8 mouse cellular contexts compared by ENCODE assay signal in the genomic region with DNA sequence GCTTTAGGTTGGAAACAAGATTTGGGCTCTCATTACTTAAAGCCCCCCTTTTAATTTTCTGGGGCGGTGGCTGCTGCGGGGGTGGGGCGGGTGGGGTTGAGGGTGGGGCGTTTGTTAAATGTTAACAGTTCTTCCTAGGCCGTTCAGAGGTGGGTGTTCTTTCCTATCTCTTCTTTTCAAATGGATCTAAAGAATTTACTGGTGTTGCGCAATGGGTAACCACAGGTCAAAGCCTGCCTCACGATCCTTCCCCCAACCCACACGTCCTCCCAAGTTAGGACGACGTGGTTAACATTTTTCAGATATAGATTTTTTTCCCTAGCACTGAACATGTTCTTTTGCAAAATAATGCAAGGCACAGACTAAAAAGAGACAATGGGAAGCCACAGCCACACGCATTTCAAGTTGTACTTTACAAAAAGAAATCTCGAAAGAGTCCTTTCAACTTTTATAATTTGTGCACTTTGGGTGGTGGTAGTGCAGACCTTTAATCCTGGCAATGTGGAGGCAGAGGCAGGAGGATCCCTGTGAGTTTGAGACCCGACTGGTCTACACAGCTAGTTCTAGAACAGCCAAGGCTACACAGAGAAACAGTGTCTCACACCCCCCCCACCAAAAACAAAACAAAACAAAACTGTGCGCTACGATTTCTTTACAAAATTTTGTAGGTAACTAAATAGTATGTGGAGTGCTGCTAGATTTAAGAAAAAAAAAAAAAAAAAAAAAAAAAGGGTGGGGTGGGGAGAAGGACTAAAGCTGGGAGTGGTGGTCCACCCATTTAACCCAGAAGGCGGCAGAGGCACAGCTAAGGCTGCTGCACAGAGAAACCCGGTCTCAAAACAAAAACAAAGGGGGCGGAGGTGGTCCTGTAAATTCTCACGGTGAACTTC. TPM values are rescaled to one million over a fixed set of nuclear protein-coding genes. Genes with fewer than 3 reads are reported as not detected.
DNase-seq lines count a peak whose midpoint lies in the region; ATAC-seq and TF ChIP-seq lines count a peak whose summit lies in the region.

No protein-coding gene starts in this region.

- peak overlapping the region; percentile 71 for H3K4me2 ChIP-seq in heart, embryonic 12.5 days
- peak overlapping the region; percentile 84 for H3K4me2 ChIP-seq in hindbrain, embryonic 11.5 days (replicated peaks; ENCODE audit: low read depth, low read length)

- no peak for DNase-seq in heart, postnatal 10 days
- peak; percentile 86 for DNase-seq in MEL (ENCODE audit: low read depth, low spot score)
- no peak for DNase-seq in hindbrain, embryonic 11.5 days (ENCODE audit: low spot score)
- no peak for DNase-seq in cerebellum, adult 11-12 months
- no peak for DNase-seq in right cerebral cortex, postnatal 4 days
- DNase-seq in layer of hippocampus, adult 18-20 months (ENCODE audit: low spot score in 2 of 2): no peak

- intact Hi-C loops in heart, postnatal 10 days (cut with DNase I): no loop called here

- TF ChIP-seq RAD21 in MEL (IDR thresholded peaks at IDR 0.05; ENCODE audit: low read depth, low read length): no peak

- H3K27ac ChIP-seq in heart, embryonic 12.5 days (ENCODE audit: poor library complexity, severe bottlenecking): no peak overlapping the region; the same call in 1 of the 2 replicates
- H3K27ac ChIP-seq in MEL (ENCODE audit: control insufficient read depth, low read depth, low read length): peak overlapping the region; percentile 100
- no peak overlapping the region for H3K27ac ChIP-seq in hindbrain, embryonic 11.5 days (ENCODE audit: low read depth, low read length)

- H3K4me3 ChIP-seq in heart, embryonic 12.5 days: peak overlapping the region; percentile 86
- peak overlapping the region; percentile 76 to 88 for H3K4me3 ChIP-seq in MEL (ENCODE audit: control insufficient read depth in 1 of 2, insufficient read depth in 1 of 2, low read depth in 2 of 2, low read length in 2 of 2)
- no peak overlapping the region for H3K4me3 ChIP-seq in hindbrain, embryonic 11.5 days (ENCODE audit: low read depth, low read length)

- no peaks in the 10 kb centered on the region for H3K9me3 ChIP-seq in heart, embryonic 12.5 days (replicated peaks)
- no peaks in the 10 kb centered on the region for H3K9me3 ChIP-seq in MEL (replicated peaks; ENCODE audit: insufficient read depth, low read length)
- no peaks in the 10 kb centered on the region for H3K9me3 ChIP-seq in hindbrain, embryonic 11.5 days (ENCODE audit: control insufficient read depth, low read length)

- WGBS in heart, embryonic 12.5 days: 46% methylated on average over 19 of the region's 19 CpGs
- WGBS in hindbrain, embryonic 11.5 days: 72% methylated on average over 19 of the region's 19 CpGs

- H3K4me1 ChIP-seq in heart, embryonic 12.5 days (replicated peaks): peaks cover 3% of the 10 kb centered on the region
- peaks cover 9 to 25% of the 10 kb centered on the region in 2 experiments for H3K4me1 ChIP-seq in MEL (ENCODE audit: control insufficient read depth in 1 of 2, insufficient read depth in 2 of 2, low read length in 2 of 2)
- no peaks in the 10 kb centered on the region for H3K4me1 ChIP-seq in hindbrain, embryonic 11.5 days (replicated peaks; ENCODE audit: control insufficient read depth, insufficient read depth, low read length)

- no peaks in the 10 kb centered on the region for H3K27me3 ChIP-seq in heart, embryonic 12.5 days (replicated peaks)
- no peaks in the 10 kb centered on the region for H3K27me3 ChIP-seq in MEL (ENCODE audit: control insufficient read depth in 1 of 2, insufficient read depth in 2 of 2, low read length in 2 of 2)
- H3K27me3 ChIP-seq in hindbrain, embryonic 11.5 days (ENCODE audit: control insufficient read depth, insufficient read depth, low read length): no peaks in the 10 kb centered on the region

- ATAC-seq in heart, embryonic 12.5 days (ENCODE audit: insufficient number of reproducible peaks, low FRiP score): no peak
- no peak for ATAC-seq in hindbrain, embryonic 11.5 days (ENCODE audit: low FRiP score)
- 0 out of 2 replicates have a peak, but pooled peaks have one; percentile 4 for ATAC-seq in megakaryocyte-erythroid progenitor cell, adult 5-6 weeks (replicated peaks; ENCODE audit: low FRiP score, low TSS enrichment, poor library complexity, severe bottlenecking)

- peak; percentile 27 to 61; a peak in 2 of 4 replicates for TF ChIP-seq POLR2A in MEL (IDR thresholded peaks at IDR 0.05; ENCODE audit: control insufficient read depth in 1 of 2, insufficient read depth in 1 of 2, low read depth in 1 of 2, low read length in 2 of 2, poor library complexity in 1 of 2)

- H3K36me3 ChIP-seq in heart, embryonic 12.5 days: no peaks in the 10 kb centered on the region
- peaks cover 0 to 28% of the 10 kb centered on the region in 2 experiments; a peak in 2 of 4 replicates for H3K36me3 ChIP-seq in MEL (ENCODE audit: control insufficient read depth in 1 of 2, insufficient read depth in 2 of 2, low read length in 2 of 2)
- no peaks in the 10 kb centered on the region for H3K36me3 ChIP-seq in hindbrain, embryonic 11.5 days (ENCODE audit: control insufficient read depth, insufficient read depth, low read length)

- TF ChIP-seq EP300 in MEL (IDR thresholded peaks at IDR 0.05; ENCODE audit: low read depth in 1 of 2, low read length in 2 of 2): peak; percentile 64 to 93; a peak in 3 of 4 replicates

- TF ChIP-seq CTCF in MEL (IDR thresholded peaks at IDR 0.05 in 2 of 3, conservative IDR thresholded peaks at IDR 0.05 in 1 of 3; ENCODE audit: control insufficient read depth in 1 of 3, insufficient read depth in 1 of 3, low read depth in 2 of 3, low read length in 3 of 3, poor library complexity in 1 of 3, severe bottlenecking in 1 of 3): no peak

- peaks cover 35% of the 10 kb centered on the region for H3K79me2 ChIP-seq in MEL (ENCODE audit: control insufficient read depth, insufficient read depth, low read length, poor library complexity)

- H3K9ac ChIP-seq in heart, embryonic 12.5 days: peak overlapping the region; percentile 82
- peak overlapping the region; percentile 85 for H3K9ac ChIP-seq in MEL (ENCODE audit: control insufficient read depth, low read depth, low read length, poor library complexity, severe bottlenecking)
- H3K9ac ChIP-seq in hindbrain, embryonic 11.5 days (ENCODE audit: low read depth, low read length): no peak overlapping the region

TF ChIP-seq in MEL, 35 proteins besides CTCF, POLR2A, EP300 and RAD21:
- TF ChIP-seq ELF1 (IDR thresholded peaks at IDR 0.05; ENCODE audit: low read depth, low read length) (no peak), MAX (IDR thresholded peaks at IDR 0.05; ENCODE audit: low read length) (no peak), MYC (IDR thresholded peaks at IDR 0.05; ENCODE audit: low read depth, low read length) (peak; percentile 35; the same call in 1 of the 2 replicates), GATA1 (IDR thresholded peaks at IDR 0.05; ENCODE audit: low read depth, low read length) (peak; percentile 80), ETS1 (IDR thresholded peaks at IDR 0.05; ENCODE audit: low read depth, low read length) (peak; percentile 75), MYB (IDR thresholded peaks at IDR 0.05; ENCODE audit: low read depth, low read length) (peak; percentile 64; the same call in 1 of the 2 replicates), CHD1 (IDR thresholded peaks at IDR 0.05; ENCODE audit: low read depth, low read length) (0 out of 2 replicates have a peak, but pooled peaks have one; percentile 8), SIN3A (IDR thresholded peaks at IDR 0.05; ENCODE audit: low read length) (peak; percentile 82), E2F4 (IDR thresholded peaks at IDR 0.05; ENCODE audit: borderline replicate concordance, low read depth, low read length) (no peak), TCF12 (IDR thresholded peaks at IDR 0.05; ENCODE audit: low read depth, low read length) (peak; percentile 63), RCOR1 (IDR thresholded peaks at IDR 0.05; ENCODE audit: low read depth, low read length) (peak; percentile 71), POLR2AphosphoS5 (IDR thresholded peaks at IDR 0.05; ENCODE audit: borderline replicate concordance, low read depth, low read length) (no peak), MXI1 (IDR thresholded peaks at IDR 0.05; ENCODE audit: low read depth, low read length) (peak; percentile 62), ZNF384 (IDR thresholded peaks at IDR 0.05; ENCODE audit: low read depth, low read length) (peak; percentile 57; the same call in 1 of the 2 replicates), TBP (IDR thresholded peaks at IDR 0.05; ENCODE audit: low read depth, low read length) (peak; percentile 77), ZMIZ1 (IDR thresholded peaks at IDR 0.05; ENCODE audit: low read depth, low read length) (peak; percentile 20; the same call in 1 of the 2 replicates)
TF ChIP-seq in MEL: peak in this region for 12.

RNA-seq across cellular contexts. Expression of a gene that starts 1.3 kb away (rescaled TPM):
- polyA plus RNA-seq in heart, embryonic 12.5 days (2016; fragmentation: Nextera tagmentation; extraction: Ambion mirVana): 22.5 and 24.0 TPM in 2 replicates
- 1 to 10 TPM; 6.6 to 7.7 TPM for total RNA-seq in heart, postnatal 10 days (2021)
- 78.5 and 88.3 TPM in 2 replicates for total RNA-seq in MEL (2012; rRNA removed)
- 100 to 1,000 TPM in 1 of 2 experiments, 10 to 100 TPM in 1; 84.6 to 625 TPM for polyA plus RNA-seq in MEL (2012; ENCODE audit: insufficient read depth in 1 of 2, insufficient read length in 2 of 2, low read depth in 1 of 2, low replicate concordance in 2 of 2, missing spikeins in 1 of 2)
- polyA plus RNA-seq in hindbrain, embryonic 11.5 days (2014; fragmentation: Nextera tagmentation; extraction: Ambion mirVana): 9.5 and 10.3 TPM in 2 replicates
- total RNA-seq in megakaryocyte-erythroid progenitor cell, adult 5-6 weeks (2014; fragmentation: Nextera tagmentation): 59.9 and 65.4 TPM in 2 replicates
- 29.3 and 37.6 TPM in 2 replicates for total RNA-seq in megakaryocyte-erythroid progenitor cell, adult 5-6 weeks (2017)
- 1 to 10 TPM in 1 of 2 experiments, under 1 TPM in 1; 0.74 to 1.3 TPM for total RNA-seq in layer of hippocampus, adult 18-20 months (2021)

RNA-seq across cellular contexts. Expression of a gene that starts 52.6 kb away (rescaled TPM):
- 50.3 and 52.7 TPM in 2 replicates for polyA plus RNA-seq in heart, embryonic 12.5 days (2016; fragmentation: Nextera tagmentation; extraction: Ambion mirVana)
- 100 to 1,000 TPM; 144 to 148 TPM for total RNA-seq in heart, postnatal 10 days (2021)
- total RNA-seq in MEL (2012; rRNA removed): 4.6 and 5.6 TPM in 2 replicates
- 10 to 100 TPM; 11.9 to 21.1 TPM for polyA plus RNA-seq in MEL (2012; ENCODE audit: insufficient read depth in 1 of 2, insufficient read length in 2 of 2, low read depth in 1 of 2, low replicate concordance in 2 of 2, missing spikeins in 1 of 2)
- 15.2 and 16.6 TPM in 2 replicates for polyA plus RNA-seq in hindbrain, embryonic 11.5 days (2014; fragmentation: Nextera tagmentation; extraction: Ambion mirVana)
- 11.3 and 13.3 TPM in 2 replicates for total RNA-seq in megakaryocyte-erythroid progenitor cell, adult 5-6 weeks (2014; fragmentation: Nextera tagmentation)
- 6.2 and 7.8 TPM in 2 replicates for total RNA-seq in megakaryocyte-erythroid progenitor cell, adult 5-6 weeks (2017)
- 10 to 100 TPM; 22.4 to 25.7 TPM for total RNA-seq in layer of hippocampus, adult 18-20 months (2021)

Comparison
In these comparisons a context has a peak if more than half of its experiments do, and no peak if none do; other contexts are left out.
1. RNA of a gene that starts 52.6 kb away (total RNA-seq): 144 to 148 TPM in heart, postnatal 10 days; 22.4 to 25.7 TPM in layer of hippocampus, adult 18-20 months, 6.2 to 13.3 TPM in megakaryocyte-erythroid progenitor cell, adult 5-6 weeks and 4.6 to 5.6 TPM in MEL; every median in the first group is over 4 times any median in the second.